Mouse (Mus musculus): ENCODE measurements around the gene Stap2. TPM values are rescaled to one million over a fixed set of nuclear protein-coding genes. Genes with fewer than 3 reads are reported as not detected.

Stap2 gene
- polyA plus RNA-seq, 1 experiment from 2014 or later: 1.8 TPM

DNA sequence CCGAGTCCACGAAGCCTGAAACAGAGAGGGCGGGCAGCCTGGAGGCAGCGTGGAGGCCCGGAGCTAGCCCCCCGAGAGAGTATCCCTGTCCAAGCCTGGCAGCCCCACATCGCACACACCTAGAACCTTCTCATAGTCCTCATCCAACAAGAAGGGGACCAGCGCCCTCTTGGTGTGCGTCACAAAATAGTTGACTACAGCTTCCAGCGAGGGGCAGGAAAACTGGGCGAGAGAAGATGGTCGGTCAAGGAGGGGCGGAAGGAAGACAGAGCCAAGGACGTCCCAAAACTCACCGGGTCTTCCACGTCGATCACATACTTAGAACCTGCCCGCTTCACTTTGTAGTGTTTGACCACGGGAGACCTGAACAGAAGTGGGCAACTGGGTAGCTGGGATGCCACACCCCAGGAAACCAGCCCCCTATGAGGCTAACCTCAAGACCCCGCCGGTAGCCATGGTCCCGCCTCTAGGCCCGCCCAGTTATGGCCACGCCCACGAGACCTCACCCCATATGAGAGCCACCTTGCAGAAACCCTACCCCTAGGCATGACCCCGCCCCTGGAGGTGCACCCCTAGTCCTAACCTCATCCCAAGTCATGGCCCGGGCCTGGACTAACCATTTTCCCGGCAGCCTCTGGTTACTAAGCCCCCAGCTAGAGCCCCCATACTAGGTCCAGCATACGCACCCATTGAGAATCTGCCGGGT is 5.4 kb downstream of the Stap2 start:
- H3K27ac ChIP-seq: no peak overlapping the region
- no peak overlapping the region for H3K9ac ChIP-seq
- H3K4me3 ChIP-seq (replicated peaks): no peak overlapping the region
- peaks cover 23% of the 10 kb centered on the region for H3K27me3 ChIP-seq
- H3K9me3 ChIP-seq (replicated peaks): no peaks in the 10 kb centered on the region
- H3K4me1 ChIP-seq (replicated peaks): peaks cover 8% of the 10 kb centered on the region; the same call in 1 of the 2 replicates
- DNase-seq (no peak), ATAC-seq (ENCODE audit: low read depth) (peak; percentile 29; the same call in 1 of the 2 replicates)
- WGBS (ENCODE audit: insufficient replicate concordance): 9% methylated on average over 30 of the region's 30 CpGs
- H3K36me3 ChIP-seq: no peaks in the 10 kb centered on the region
- peak overlapping the region; percentile 34; the same call in 1 of the 2 replicates for H3K4me2 ChIP-seq

- ATAC-seq (ENCODE audit: low read depth) (no peak), DNase-seq (no peak)
- H3K27me3 ChIP-seq: peaks cover 10% of the 10 kb centered on the region
- peaks cover 8% of the 10 kb centered on the region; the same call in 1 of the 2 replicates for H3K4me1 ChIP-seq (replicated peaks)
- WGBS (ENCODE audit: insufficient replicate concordance): 68% methylated on average over 15 of the region's 15 CpGs
- no peaks in the 10 kb centered on the region for H3K36me3 ChIP-seq
- H3K9me3 ChIP-seq (replicated peaks): no peaks in the 10 kb centered on the region
- no peak overlapping the region for H3K4me2 ChIP-seq
- H3K4me3 ChIP-seq (replicated peaks): no peak overlapping the region
- H3K27ac ChIP-seq: no peak overlapping the region
- H3K9ac ChIP-seq: no peak overlapping the region
These were observed 9.4 kb downstream of the Stap2 start for GRCm38 (mm10) chr17:55996007-55996406.

DNA sequence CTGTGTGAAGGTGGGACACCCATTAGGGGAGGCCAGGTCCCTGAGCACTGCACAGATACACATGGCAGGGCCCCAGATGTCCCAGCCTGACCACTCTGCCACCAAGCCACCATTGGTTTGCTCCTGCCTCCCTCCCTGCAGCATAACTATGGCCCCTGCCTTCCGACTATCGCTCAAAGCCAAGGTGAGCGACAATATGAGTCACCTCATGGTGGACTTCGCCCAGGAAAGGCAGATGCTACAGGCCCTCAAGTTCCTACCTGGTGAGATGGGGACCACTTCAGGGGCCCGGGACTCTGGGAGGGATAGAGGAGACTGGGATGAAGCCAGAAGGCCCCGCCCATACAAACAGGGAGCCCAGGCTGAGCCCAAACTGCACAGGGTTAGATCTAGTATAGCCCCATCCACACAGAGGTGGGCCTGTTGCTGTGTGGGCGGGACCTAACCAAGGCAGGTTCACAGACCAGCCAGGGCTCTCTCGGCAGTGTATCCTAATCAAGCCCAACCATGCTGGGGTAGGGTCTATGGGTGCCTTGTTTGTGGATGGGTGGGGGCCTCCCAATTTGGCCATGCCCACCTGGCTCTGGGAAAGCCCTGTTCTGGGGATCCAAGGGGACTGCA is 15.0 kb downstream of the Stap2 start:
- H3K36me3 ChIP-seq: no peaks in the 10 kb centered on the region
- H3K4me3 ChIP-seq (replicated peaks): no peak overlapping the region
- WGBS (ENCODE audit: insufficient replicate concordance): 57% methylated on average over 8 of the region's 8 CpGs
- 0 out of 2 replicates have a peak, but pooled peaks cover 3% of the 10 kb centered on the region for H3K4me1 ChIP-seq (replicated peaks)
- H3K9ac ChIP-seq: no peak overlapping the region
- no peaks in the 10 kb centered on the region for H3K9me3 ChIP-seq (replicated peaks)
- ATAC-seq (ENCODE audit: low read depth) (no peak), DNase-seq (no peak)
- H3K27ac ChIP-seq: no peak overlapping the region
- H3K27me3 ChIP-seq: peaks cover 28% of the 10 kb centered on the region
- no peak overlapping the region for H3K4me2 ChIP-seq

- H3K4me1 ChIP-seq (replicated peaks): 0 out of 2 replicates have a peak, but pooled peaks cover 3% of the 10 kb centered on the region
- DNase-seq: no peak
- peaks cover 35% of the 10 kb centered on the region for H3K27me3 ChIP-seq
- no peak within 1 kb of the TSS for H3K4me3 ChIP-seq (replicated peaks)
- no peak within 1 kb of the TSS for H3K9ac ChIP-seq
- H3K4me2 ChIP-seq: peak within 1 kb of the TSS; percentile 15; the same call in 1 of the 2 replicates
- WGBS (ENCODE audit: insufficient replicate concordance): 9% methylated on average over 34 of the region's 35 CpGs
- ATAC-seq (ENCODE audit: low read depth): no peak
- H3K27ac ChIP-seq: no peak within 1 kb of the TSS
- H3K36me3 ChIP-seq: no peaks in the 10 kb centered on the region
- no peaks in the 10 kb centered on the region for H3K9me3 ChIP-seq (replicated peaks)
These were observed 19.1 kb downstream of the Stap2 start, which contains the start of gene Fsd1 for GRCm38 (mm10) chr17:55986030-55986961. TSS of gene Fsd1 (plus strand) at chr17:55986509.

DNA sequence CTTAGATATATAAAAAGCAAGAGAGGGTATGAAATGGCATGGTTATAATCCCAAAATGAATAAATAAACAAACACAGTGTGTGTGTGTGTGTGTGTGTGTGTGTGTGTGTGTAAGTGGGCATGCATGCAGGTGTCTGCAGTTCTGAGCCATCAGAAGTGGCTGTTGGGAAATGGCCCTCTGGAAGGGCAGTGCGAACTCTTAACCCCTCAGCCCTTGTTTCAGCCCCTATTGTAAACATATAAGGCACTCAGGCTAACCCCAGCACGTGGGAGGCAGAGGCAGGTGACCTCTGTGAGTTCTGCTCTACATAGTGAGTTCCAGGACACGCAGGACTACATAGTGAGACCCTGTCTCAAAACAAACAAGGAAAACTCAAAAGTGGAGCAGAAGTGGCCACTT is 28.1 kb downstream of the Stap2 start:
- Histone ChIP-seq H3K4me2 (no peak overlapping the region), H3K27ac (no peak overlapping the region), H3K27me3 (peaks cover 27% of the 10 kb centered on the region), H3K9ac (no peak overlapping the region), H3K4me3 (replicated peaks) (no peak overlapping the region), H3K4me1 (replicated peaks) (peaks cover 7% of the 10 kb centered on the region; the same call in 1 of the 2 replicates), H3K36me3 (no peaks in the 10 kb centered on the region), H3K9me3 (replicated peaks) (no peaks in the 10 kb centered on the region)
- ATAC-seq (ENCODE audit: low read depth): peak; percentile 52
- WGBS (ENCODE audit: insufficient replicate concordance): 44% methylated on average over 3 of the region's 3 CpGs
- no peak for DNase-seq

DNA sequence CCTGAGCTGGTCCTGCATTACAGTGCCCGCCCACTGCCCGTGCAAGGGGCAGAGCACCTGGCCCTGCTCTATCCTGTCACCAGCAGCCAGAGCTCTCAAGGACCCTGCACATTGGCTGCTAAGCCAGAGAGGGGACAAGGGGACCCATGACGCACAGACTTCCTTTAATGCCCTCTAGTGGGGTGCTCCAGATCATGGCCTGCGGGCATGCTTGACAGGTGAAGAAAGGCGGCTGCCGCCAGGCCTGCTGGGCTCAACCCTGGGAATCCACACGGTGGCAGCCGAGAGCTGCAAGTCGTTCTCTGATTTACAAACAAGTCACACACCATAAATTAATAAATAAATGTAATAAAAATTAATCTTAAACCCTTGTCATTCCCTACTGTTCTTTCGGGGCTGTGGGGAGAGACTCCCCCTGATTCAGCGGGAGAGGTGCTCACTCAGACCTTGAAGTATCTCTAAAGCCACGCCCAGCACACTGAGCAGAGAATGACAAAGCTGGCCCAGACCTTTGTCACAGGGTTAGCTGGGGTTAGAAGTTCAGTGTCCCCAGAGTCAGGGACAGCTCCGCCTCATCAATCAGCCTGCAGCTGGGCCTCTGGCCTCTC is 29.0 kb downstream of the Stap2 start:
- Histone ChIP-seq H3K4me3 (replicated peaks) (no peak overlapping the region), H3K27ac (no peak overlapping the region), H3K9me3 (replicated peaks) (no peaks in the 10 kb centered on the region), H3K4me2 (no peak overlapping the region), H3K4me1 (replicated peaks) (peaks cover 9% of the 10 kb centered on the region), H3K27me3 (peaks cover 36% of the 10 kb centered on the region), H3K9ac (no peak overlapping the region), H3K36me3 (no peaks in the 10 kb centered on the region)
- ATAC-seq (ENCODE audit: low read depth) (peak; percentile 47), DNase-seq (peak; percentile 41)
- 15% methylated on average over 13 of the region's 13 CpGs for WGBS (ENCODE audit: insufficient replicate concordance)

- peaks cover 62% of the 10 kb centered on the region for H3K27me3 ChIP-seq
- ATAC-seq (ENCODE audit: low read depth) (no peak), DNase-seq (no peak)
- no peak overlapping the region for H3K4me2 ChIP-seq
- 33% methylated on average over 22 of the region's 22 CpGs for WGBS (ENCODE audit: insufficient replicate concordance)
- no peak overlapping the region for H3K27ac ChIP-seq
- H3K9ac ChIP-seq: no peak overlapping the region
- H3K36me3 ChIP-seq: peaks cover 16% of the 10 kb centered on the region
- peaks cover 14% of the 10 kb centered on the region for H3K4me1 ChIP-seq (replicated peaks)
- no peak overlapping the region for H3K4me3 ChIP-seq (replicated peaks)
- no peaks in the 10 kb centered on the region for H3K9me3 ChIP-seq (replicated peaks)
These were observed 33.9 kb downstream of the Stap2 start for GRCm38 (mm10) chr17:55971453-55971852.

- no peaks in the 10 kb centered on the region for H3K9me3 ChIP-seq (replicated peaks)
- peak within 1 kb of the TSS; percentile 61 for H3K4me2 ChIP-seq
- no peak within 1 kb of the TSS for H3K27ac ChIP-seq
- H3K27me3 ChIP-seq: peaks cover 62% of the 10 kb centered on the region
- no peak for DNase-seq
- H3K4me1 ChIP-seq (replicated peaks): peaks cover 14% of the 10 kb centered on the region; the same call in 1 of the 2 replicates
- ATAC-seq (ENCODE audit: low read depth): no peak
- WGBS (ENCODE audit: insufficient replicate concordance): 7% methylated on average over 55 of the region's 55 CpGs
- H3K9ac ChIP-seq: 0 out of 2 replicates have a peak within 1 kb of the TSS, but pooled peaks have one; percentile 13
- peak within 1 kb of the TSS; percentile 44 for H3K4me3 ChIP-seq (replicated peaks)
- H3K36me3 ChIP-seq: peaks cover 25% of the 10 kb centered on the region
These were observed 35.2 kb downstream of the Stap2 start, which contains the start of gene Shd for GRCm38 (mm10) chr17:55969966-55970891. TSS of gene Shd (plus strand) at chr17:55970467.

- Histone ChIP-seq H3K36me3 (peaks cover 32% of the 10 kb centered on the region), H3K27ac (no peak overlapping the region), H3K9ac (no peak overlapping the region), H3K4me2 (no peak overlapping the region), H3K9me3 (replicated peaks) (no peaks in the 10 kb centered on the region), H3K4me3 (replicated peaks) (no peak overlapping the region), H3K4me1 (replicated peaks) (peaks cover 14% of the 10 kb centered on the region; the same call in 1 of the 2 replicates), H3K27me3 (peaks cover 62% of the 10 kb centered on the region)
- ATAC-seq (ENCODE audit: low read depth): no peak
- 51% methylated on average over 14 of the region's 14 CpGs for WGBS (ENCODE audit: insufficient replicate concordance)
- DNase-seq: no peak
These were observed 35.8 kb downstream of the Stap2 start for GRCm38 (mm10) chr17:55969560-55969959.

DNA sequence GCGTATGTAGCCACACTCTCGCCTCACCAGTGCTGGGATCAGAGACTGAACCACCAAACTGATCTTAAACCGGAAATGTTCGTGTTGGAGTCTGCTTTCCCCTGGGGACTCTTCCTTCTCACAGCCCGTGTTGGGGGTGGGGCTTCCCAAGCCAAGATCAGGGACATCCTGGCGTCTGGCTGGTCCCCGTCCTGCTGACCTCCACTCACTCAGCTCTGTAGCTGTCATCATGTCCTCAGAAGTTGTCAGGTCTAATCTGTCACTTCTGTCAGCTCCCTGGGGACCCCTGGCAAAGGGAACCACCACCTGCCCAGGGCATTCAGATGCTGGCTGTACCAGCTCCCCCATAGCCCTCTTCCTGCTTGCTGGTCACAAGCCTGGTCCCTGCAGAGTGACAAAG is 37.2 kb downstream of the Stap2 start:
- DNase-seq (no peak), ATAC-seq (ENCODE audit: low read depth) (no peak)
- H3K9ac ChIP-seq: no peak overlapping the region
- 61% methylated on average over 7 of the region's 7 CpGs for WGBS (ENCODE audit: insufficient replicate concordance)
- H3K4me2 ChIP-seq: no peak overlapping the region
- peaks cover 15% of the 10 kb centered on the region; the same call in 1 of the 2 replicates for H3K4me1 ChIP-seq (replicated peaks)
- peaks cover 42% of the 10 kb centered on the region for H3K36me3 ChIP-seq
- H3K4me3 ChIP-seq (replicated peaks): no peak overlapping the region
- peaks cover 50% of the 10 kb centered on the region for H3K27me3 ChIP-seq
- H3K27ac ChIP-seq: no peak overlapping the region
- no peaks in the 10 kb centered on the region for H3K9me3 ChIP-seq (replicated peaks)

Data from liver, embryonic 13.5 days (tissue).